Mouse (Mus musculus): ENCODE data around the gene Galnt2.
A peak's percentile ranks its signal among the peaks of the same experiment; 100 is the strongest.

Galnt2 gene

GRCm38 (mm10) chr8:124271518-124271917 is 40.3 kb downstream of the Galnt2 start:
- no peak for DNase-seq (ENCODE audit: low read depth, low spot score)

GRCm38 (mm10) chr8:124272792-124273191 is 41.6 kb downstream of the Galnt2 start:
- DNase-seq (ENCODE audit: low read depth, low spot score) = no peak

DNA sequence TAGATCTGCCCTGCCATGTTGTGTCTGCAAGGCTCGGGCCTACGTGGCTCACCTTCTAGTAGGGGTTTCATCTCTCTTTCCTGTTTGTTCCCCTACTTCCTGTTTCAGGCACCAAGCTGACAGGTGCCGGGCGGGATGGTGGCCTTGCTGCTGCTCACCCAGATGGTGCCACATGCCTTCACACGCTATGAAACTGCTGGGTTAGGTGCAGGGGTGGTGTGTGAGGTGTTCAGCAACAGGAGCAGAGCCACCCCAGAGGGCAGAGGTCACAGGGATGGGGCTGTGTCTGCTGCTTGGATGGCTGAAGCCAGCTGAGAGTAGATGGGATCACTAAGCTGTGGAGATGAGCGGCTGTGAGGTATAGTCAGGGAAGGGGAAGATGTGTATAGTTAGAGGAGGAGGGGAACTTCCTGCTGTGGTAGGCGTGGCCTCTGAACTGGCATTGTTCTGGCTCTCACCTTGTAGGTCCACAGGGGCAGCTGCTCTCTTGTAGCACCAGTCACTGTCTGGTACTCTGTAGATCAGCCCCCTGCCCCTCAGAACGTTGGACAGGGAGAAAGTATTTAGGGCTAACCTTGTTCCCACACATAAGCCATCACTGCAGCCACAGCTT is 42.5 kb downstream of the Galnt2 start:
- peak; percentile 26 for DNase-seq (ENCODE audit: low read depth, low spot score)

- no peak for DNase-seq (ENCODE audit: low read depth, low spot score)
Observed at GRCm38 (mm10) chr8:124274441-124275120, 43.4 kb downstream of the Galnt2 start.

GRCm38 (mm10) chr8:124275377-124276071 is 44.3 kb downstream of the Galnt2 start:
- no peak for DNase-seq (ENCODE audit: low read depth, low spot score)

GRCm38 (mm10) chr8:124277951-124278910 is 47.0 kb downstream of the Galnt2 start:
- DNase-seq (ENCODE audit: low read depth, low spot score) = no peak

- DNase-seq (ENCODE audit: low read depth, low spot score) = no peak
Observed at GRCm38 (mm10) chr8:124278956-124279689, 47.9 kb downstream of the Galnt2 start.

DNA sequence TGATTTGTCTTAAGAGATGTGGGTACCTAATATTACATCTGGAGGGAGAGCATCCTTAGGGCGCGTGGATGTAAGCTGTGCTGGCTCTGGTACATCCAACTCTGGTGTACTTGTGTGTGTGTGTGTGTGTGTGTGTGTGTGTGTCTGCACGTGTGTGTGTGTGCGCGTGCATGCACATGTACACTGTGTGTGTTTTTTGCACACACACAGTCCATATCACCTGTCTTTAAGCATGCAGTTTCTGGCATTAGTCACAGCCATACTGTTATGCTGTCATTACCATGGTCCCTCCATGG is 48.4 kb downstream of the Galnt2 start:
- DNase-seq (ENCODE audit: low read depth, low spot score) = no peak

DNA sequence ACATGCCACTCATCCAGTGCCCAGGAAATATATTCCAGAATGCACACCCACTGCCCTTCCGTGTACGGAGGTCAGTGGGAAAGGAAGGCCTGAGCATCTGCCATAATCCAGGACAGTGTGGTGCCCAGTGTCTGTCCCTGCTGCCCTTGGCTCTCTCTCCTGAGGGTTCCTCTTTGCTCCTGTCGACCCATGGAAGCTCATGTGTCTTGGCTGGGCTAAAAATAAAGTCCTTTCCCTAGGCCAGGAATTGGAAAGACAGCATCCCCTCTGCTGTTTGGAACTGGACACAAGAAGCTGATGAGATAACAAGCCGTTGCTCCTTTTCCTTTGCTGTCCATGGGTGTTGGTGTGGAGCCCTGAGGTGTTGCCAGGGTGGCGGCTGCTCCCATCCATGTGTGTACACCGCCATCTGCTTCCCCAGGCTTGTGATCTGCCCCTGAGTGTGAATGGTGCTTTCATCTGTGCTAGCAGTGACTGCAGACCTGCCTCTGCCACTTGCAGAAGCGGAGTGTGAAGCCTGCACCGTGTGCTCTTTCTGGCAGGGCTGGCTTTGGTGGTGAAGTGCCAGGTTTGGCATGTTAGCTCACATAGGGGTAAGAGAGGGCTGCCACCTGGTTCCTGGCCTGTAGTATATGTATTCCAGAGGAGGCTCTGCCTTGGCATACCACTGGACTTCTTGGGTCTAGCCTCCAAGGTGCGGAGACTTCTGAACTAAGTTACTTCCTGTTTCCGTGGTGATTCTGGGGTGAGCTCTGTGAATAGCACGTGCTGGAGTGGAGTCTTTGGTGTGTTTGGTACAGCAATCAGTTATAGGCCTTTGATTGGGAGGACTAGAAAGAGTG is 50.7 kb downstream of the Galnt2 start:
- DNase-seq (ENCODE audit: low read depth, low spot score) = no peak

- DNase-seq (ENCODE audit: low read depth, low spot score) = no peak
Observed at GRCm38 (mm10) chr8:124282878-124283630, 51.9 kb downstream of the Galnt2 start.

- DNase-seq (ENCODE audit: low read depth, low spot score) = no peak
Observed at GRCm38 (mm10) chr8:124283644-124284332, 52.6 kb downstream of the Galnt2 start.

DNA sequence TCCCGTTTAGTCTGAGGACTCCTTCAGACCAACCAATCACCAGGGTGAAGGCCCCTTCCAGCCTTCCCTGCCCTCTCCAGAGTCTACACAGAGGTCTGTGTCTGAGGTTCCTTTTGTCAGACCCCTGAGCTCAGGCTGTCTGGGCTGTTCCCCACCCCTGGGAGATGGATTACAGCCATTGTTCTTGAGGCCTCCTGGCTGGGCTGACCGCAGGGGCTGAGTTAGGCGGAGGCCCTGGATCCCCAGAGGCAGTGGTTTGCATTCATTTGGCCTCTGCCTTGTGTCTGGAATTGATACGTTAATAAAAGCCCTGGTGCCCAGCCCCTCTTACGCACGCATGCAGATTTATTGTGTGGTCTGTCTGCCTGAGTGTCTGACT is 53.1 kb downstream of the Galnt2 start:
- DNase-seq (ENCODE audit: low read depth, low spot score) = no peak

DNA sequence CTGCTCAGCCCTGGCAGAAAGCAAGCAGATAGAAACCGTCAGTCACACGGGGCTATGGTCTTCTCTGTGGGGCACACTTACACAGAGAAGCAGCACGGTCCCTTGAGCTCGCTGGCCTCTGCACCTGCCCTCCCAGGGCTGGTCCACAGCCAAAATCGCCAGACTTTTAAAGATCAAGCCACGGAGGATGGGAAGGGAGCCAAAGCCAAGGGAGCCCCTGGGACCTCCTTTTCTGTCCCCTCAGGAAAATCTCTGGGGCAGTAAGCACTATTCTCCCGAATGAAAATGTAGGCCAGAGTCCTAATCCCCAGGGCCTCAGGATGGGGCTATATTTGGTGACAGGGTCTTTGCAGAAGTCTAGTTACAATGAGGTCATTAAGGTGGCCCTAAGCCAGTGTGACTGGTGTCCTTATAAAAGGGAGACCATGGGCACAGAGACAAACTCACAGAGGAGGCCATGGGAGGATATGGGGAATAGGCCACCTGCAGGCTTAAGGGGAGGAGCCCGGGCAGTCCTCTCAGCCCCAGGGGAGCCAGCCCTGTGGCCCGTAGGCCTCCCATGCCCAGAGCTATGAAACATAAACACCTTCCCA is 53.9 kb downstream of the Galnt2 start:
- DNase-seq (ENCODE audit: low read depth, low spot score) = no peak

DNA sequence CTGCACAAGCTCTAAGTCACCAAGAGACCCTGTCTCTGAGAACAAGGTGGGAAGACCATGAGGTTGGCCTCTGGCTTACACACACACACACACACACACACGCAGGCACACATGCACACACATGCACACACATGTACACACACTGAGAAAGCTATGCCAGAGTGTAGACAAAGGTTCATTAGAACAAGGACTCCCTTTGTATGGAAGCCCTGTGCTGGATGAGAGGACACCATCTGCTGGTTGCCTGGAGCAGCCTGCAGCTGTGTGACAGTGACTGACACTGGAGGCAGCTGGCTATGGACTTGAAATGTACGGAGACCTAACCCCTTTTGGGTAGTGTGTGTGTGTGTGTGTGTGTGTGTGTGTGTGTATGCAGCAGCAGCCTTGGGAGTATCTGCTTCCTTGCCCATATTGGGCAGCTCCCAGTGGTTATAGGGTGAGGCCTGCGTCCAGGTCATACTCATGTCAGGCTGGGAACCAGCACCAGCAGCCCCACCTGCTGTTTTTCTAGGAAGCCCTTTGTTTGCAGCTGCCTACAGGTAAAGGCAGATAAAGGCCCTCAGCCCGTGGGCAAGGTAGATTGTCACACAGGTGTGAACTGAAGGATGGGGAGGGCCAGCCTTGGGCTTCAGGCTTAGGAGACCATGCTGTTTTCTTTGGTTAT is 55.4 kb downstream of the Galnt2 start:
- no peak for DNase-seq (ENCODE audit: low read depth, low spot score)

GRCm38 (mm10) chr8:124288215-124288864 is 57.1 kb downstream of the Galnt2 start:
- DNase-seq (ENCODE audit: low read depth, low spot score) = no peak

DNA sequence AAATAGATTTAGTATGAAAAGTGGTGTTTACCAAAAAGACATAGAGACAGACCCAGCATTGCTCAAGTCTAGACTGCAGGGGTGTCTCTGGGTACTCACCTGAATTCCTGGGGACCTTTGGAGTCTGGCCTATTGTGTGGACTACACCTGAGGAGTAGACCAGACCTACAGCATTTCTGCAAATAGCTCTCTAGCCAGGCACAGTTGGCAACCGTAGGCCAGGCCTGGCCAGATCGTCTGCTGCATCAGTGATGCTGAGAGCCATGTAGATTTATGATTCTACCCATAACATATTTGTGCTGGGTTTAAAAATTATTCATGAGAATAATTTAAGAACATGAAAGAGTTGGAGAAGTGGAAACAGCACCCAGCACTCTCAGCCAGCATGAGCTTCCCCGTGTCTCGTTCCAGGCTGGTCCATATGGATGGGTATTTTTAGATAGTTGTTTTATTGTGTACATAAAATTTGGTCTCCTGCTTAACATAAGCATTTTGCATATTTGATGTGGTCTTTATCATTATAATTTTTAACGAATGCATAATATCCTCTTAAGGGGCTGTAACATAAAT is 58.4 kb downstream of the Galnt2 start:
- DNase-seq (ENCODE audit: low read depth, low spot score) = no peak
